Mouse (Mus musculus) thymus, adult 18-20 months (tissue): ENCODE data around the gene Toe1.
A peak's percentile ranks its signal among the peaks of the same experiment; 100 is the strongest.

Experiments
- DNase-seq, 2 experiments: peaks; one replicate each; pipeline ENCODE4 v3.0.0; 2022; ENCODE audit warnings: mixed read lengths in 2 of 2

The Toe1 gene

DNA sequence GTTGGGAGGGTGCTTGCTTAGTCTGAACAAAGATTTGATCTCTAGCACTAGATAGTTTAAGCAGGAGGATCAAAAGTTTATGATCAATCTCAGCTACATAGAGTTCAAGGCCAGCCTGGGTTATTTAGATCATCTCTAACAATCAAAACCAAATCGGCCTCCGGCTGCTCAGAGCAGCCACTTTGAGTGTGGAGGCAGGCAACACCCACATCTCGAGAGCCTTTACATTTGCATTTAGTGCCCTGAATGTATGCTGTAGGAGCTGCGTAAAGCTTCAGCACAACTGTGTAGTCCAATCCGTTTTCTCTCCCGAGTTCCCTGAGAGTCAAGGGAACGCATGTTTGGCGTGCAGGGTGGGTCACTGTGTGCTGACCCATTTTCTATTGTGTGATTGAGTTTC lies 15.0 kb downstream of the Toe1 start:
- DNase-seq = no peak

DNA sequence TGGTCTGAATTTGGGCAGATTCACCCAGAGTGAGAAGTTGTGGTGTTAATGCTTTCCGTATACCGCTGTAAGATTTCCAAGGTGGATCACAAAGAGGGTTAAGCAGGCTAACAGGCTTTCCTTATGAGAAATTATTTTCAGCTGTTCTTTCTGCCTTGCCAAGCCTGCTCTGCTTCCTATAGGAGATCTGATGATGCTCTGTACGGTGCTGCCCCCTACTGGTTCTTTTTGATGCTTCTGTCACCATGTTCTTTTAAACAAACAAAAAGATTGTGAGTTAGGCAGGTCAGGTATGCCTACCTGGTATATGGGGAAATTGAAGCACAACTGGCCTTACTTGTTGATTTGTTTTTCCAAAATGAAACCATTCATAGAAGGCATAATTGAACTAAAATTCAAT lies 18.5 kb downstream of the Toe1 start:
- DNase-seq = peak in 1 of 2 experiments; percentile 50

DNA sequence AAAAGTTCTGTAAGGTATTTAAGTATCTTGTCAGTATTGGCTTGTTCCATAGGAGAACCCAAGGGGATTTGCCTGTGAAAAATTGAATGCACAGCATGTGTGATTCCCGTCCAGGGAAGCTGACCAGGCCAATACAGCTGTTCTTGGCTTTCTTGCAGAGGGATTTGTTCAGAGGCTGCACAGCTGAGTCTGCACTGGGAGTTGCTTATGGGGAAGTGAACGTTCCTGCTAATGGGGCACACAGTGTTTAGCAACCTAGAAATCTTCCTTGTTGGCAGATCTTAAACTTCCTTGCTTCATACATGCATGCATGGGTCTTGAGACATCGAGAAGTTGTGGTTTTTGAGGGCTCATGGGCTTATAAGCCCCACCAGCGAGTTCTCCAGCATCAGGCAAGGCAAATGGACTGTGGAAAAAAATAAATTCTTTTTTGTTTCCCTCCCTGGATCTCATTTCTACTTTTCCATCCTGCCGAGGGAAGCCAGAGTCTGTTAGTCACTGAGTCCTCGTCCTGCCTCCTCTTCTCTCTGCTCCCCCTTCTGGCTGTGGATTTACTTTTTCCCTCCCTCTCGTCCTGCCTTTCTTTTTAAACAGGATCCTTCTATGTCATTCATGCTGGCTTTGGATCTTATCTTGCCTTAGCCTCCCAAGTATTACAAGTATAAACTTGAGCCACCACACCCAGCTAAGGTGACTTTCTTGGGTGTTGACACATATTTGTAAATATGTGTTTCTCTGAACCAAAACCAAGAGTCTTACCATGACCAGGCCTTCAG lies 19.3 kb downstream of the Toe1 start:
- DNase-seq = no peak

DNA sequence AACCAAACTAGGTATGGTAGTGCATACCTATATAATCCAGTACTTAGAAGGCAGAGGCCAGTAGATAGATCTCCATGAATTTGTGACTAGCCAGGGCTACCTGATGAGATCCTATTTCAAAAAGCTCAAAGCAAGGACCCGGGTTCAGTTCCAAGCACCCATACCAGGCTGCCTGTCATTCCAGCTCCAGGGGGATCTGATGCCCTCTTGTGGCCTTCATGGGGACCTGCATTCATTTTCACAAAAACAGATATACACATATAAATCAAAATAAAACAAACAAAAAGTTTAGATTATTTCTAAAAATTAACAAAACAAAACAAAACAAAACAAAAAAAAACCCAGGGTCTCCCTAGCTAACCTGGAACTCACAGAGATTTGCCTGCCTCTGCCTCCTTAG lies 20.9 kb downstream of the Toe1 start:
- DNase-seq = no peak

DNA sequence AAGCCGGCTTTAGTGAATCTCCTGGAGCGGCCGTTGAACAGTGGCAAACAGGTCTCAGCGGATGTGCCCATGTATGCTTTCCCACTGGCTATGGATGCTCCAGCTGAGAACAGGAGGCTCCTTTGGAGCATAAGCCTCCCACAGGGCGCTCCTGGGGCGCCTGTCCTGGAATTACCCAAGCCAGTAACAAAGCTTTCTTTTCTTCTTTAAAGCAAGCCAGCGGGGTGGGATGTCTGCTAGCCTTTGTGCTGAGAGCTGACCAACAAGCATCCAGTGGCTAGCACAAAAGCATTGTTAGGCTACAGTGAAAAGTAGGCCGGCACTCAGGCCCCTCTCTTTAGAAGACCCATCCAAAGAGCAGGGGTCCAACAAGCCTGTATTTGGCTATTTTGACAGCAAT lies 25.3 kb downstream of the Toe1 start:
- DNase-seq = no peak

DNA sequence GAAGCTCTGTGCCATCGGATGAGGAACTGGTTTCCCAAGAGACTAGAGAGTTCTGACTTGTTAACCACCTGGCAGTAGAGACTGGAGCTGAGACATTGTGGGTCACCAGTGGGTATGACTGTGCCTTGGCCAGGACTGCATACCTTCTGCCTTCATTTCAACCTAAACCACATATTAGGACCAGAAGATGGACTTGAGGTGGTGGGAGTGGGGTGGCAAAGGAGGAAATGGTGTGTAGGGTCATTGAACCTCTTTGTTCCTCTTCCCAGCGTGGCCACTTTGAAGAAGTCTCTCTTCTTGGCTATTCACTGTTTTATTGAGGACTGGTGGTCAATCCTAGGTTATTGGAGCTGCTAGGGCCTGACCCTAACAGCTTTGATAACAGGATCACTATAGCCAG lies 26.1 kb downstream of the Toe1 start:
- no peak for DNase-seq

DNA sequence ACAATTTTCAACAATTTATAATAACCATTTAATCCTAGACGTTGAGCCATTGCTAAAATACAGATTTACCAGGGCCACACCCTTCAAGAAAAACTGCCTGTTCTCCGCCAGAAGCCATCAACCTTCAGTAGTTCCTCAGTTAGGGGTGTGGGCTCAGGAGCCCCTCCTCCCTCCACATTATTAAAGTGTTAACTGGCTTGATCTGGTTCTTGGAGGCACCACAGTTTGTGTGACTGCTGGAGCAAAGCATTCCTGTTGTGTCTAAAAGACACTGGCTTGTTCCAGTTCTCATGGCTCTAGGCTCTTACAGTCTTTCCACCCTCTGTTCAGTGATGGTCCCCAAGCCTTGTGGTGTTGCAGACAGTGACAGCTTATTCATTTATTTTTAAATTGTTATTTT lies 26.9 kb downstream of the Toe1 start:
- no peak for DNase-seq

DNA sequence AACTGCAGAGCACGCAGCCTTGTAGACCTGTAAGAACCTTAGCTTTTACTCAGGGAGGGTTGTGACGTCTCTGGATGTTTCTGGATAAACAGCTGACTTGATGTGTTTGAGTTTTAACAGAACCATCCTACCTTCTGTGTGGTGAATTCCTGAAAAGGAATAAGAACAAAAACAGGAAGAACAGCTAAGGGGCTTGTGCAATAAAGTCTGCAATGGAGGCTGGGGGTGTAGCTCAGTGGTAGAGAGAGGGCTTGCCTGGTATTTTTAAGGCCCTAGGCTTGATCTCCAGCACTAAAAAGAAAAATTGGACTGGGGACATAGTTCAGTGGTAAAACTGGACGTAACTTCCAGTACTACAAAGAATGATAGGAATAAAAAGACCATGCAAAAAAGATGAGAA lies 30.4 kb downstream of the Toe1 start:
- DNase-seq = no peak

DNA sequence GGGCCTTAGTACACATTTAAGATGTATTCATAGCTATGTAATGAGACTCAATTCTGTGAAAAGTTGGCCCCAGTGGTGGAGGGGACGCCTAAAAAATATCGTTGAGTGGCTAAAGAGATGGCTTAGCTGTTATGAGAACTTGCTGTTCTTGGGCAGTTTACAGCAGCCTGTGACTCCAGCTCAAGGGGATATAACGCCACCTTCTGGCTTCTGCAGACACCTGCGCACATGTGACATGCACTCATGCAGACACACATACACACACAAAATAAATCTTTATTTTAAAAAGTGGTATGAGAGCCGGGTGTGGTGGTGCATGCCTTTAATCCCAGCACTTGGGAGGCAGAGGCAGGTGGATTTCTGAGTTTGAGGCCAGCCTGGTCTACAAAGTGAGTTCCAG lies 31.0 kb downstream of the Toe1 start:
- no peak for DNase-seq

DNA sequence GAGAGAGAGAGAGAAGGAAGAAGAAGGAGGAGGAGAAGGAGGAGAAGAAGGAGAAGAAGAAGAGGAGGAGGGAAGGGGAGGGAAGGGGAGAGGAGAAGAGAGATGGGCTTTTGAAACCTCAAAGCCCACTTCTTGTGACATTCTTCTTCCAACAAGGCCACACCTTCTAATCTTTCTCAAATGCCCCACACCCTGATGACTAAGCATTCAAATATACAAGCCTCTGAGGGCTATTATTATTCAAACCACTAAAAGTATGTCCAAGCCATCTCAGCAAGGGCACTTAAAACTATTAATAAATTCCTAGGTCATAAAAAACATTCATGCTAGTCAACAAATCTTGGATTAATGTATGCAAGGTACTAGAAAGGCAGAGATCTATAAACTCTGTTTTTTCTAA lies 38.4 kb downstream of the Toe1 start:
- DNase-seq = no peak

DNA sequence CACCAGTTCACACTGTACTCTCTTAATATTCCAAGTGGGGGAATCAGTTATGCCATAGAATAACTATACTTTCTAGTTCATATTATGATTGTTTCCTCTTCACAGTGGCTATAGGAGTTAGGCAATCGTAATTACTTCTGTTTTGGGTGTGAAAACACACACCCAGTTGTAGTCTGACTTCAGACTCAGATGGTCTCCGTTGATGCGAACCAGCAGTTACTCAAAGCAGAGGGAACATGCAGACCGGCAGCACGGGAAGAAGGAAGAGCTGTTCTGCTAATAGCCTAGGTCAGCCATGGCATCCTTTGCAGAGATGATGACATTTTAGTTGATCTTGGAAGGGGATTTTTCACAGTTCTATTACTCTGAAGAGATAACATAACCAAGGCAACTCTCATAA lies 38.9 kb downstream of the Toe1 start:
- DNase-seq = no peak

DNA sequence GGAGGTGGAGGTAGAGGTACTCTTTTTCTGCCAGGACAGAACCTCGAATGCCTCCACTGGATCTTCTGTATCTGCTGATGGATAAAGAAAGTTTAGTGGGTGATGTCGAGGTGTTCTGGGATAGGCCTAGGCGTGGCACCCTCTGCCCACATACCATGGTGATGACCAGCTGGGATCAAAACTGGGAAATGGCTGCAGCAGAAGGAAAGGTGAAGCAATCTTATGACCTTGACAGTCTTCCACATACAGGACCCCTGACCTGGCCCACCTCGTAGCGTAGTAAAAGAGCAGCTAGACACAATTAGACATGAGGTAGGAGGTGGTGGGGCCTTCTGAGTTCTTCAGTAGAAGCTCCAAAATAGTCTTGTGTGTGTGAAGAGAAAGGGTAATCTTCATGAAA lies 43.4 kb downstream of the Toe1 start:
- DNase-seq = no peak

DNA sequence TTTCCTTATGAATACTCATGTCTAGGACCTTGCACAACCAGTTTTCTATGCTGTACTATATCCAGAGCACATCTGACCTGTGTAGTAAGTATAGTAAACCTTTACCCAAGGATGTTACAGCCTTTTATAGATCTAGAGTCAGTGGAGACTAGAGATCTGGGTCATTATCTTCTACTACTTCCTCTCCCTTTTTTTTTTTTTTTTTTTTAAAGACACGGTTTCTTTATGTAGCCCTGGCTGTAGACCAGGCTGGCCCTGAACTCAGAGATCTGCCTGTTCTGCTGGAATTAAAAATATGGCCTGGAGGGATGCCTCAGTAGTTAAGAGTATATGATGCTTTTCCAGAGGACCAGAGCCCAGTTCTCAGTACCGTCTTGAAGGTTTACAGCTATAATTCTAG lies 45.5 kb downstream of the Toe1 start:
- no peak for DNase-seq

DNA sequence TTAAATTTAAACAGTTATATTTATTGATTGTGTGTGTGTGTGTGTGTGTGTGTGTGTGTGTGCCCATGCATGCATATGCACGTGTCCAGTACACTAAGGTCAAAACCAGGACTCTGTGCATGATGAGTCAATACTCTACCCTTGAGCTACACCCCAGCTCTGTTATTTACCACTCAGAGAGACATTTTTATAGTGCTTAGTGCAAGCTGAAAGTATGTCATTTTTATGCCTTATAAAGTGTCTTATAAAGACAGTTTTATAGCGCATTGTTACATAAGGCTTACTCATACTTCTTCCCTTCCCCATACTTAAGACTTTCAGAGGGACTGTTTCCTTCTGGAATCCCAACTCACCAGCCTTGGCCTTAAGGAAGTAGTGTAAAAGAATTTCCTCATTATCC lies 57.7 kb downstream of the Toe1 start:
- DNase-seq = no peak
